Mouse (Mus musculus) lung, embryonic 16.5 days (tissue): ENCODE measurements at regions not wholly inside any gene's neighbourhood (a gene's known extent, or its start where the extent isn't known, plus 50 kb on each side); places are given as distances from the start of the nearest gene placed in this dataset.
A peak's percentile ranks its signal among the peaks of the same experiment; 100 is the strongest.

Source experiments
- ATAC-seq: fragments of 200-750 bp; cut with Nextera tagmentation; 2 replicates; pipeline ENCODE4 v1.8.0; 2017; ENCODE audit warnings: low read depth, mild to moderate bottlenecking, moderate library complexity
- H3K27ac ChIP-seq: fragments of 300-500 bp; sonication (generic); 2 replicates; pipeline ENCODE4 v1.5.1; 2014; ENCODE audit warnings: mild to moderate bottlenecking, control low read depth, low read length
- H3K27me3 ChIP-seq: fragments of 300-500 bp; sonication (generic); 2 replicates; pipeline ENCODE4 v1.6.1; 2014; ENCODE audit warnings: low read depth, low read length, mixed read lengths; ENCODE audit not compliant: control insufficient read depth, insufficient read depth
- H3K36me3 ChIP-seq: fragments of 300-500 bp; sonication (generic); 2 replicates; pipeline ENCODE4 v1.6.1; 2014; ENCODE audit warnings: low read length; ENCODE audit not compliant: control insufficient read depth, insufficient read depth
- H3K4me1 ChIP-seq: fragments of 300-500 bp; sonication (generic); replicated peaks from 2 replicates; pipeline ENCODE4 v1.6.1; 2014; ENCODE audit warnings: low read length, mixed read lengths; ENCODE audit not compliant: control insufficient read depth, insufficient read depth
- H3K4me2 ChIP-seq: fragments of 300-500 bp; sonication (generic); 2 replicates; pipeline ENCODE4 v1.6.1; 2014; ENCODE audit warnings: low read depth, low read length, control low read depth
- H3K4me3 ChIP-seq: fragments of 300-500 bp; sonication (generic); 2 replicates; pipeline ENCODE4 v1.5.1; 2014; ENCODE audit warnings: mild to moderate bottlenecking, low read length, control low read depth
- H3K9ac ChIP-seq: fragments of 300-500 bp; sonication (generic); 2 replicates; pipeline ENCODE4 v1.6.1; 2014; ENCODE audit warnings: low read length, control low read depth
- H3K9me3 ChIP-seq: fragments of 300-500 bp; sonication (generic); 2 replicates; pipeline ENCODE4 v1.6.1; 2016; ENCODE audit warnings: low read length; ENCODE audit not compliant: control insufficient read depth
- WGBS: fragments of 180-500 bp; shearing (Covaris S2); extraction: QIAGEN DNeasy Blood & Tissue Kit; methylation state at CpG from one replicate; pipeline ENCODE4 v1.1.7; 2014; 5-methylcytosine and 5-hydroxymethylcytosine counted together

- H3K4me1 ChIP-seq: no peaks in the 10 kb centered on the region
- H3K36me3 ChIP-seq: no peaks in the 10 kb centered on the region
- 90% methylated on average over 9 of the region's 9 CpGs for WGBS
- no peak overlapping the region for H3K4me3 ChIP-seq
- H3K27ac ChIP-seq: no peak overlapping the region
- no peaks in the 10 kb centered on the region for H3K9me3 ChIP-seq
- no peak overlapping the region for H3K4me2 ChIP-seq
- no peaks in the 10 kb centered on the region for H3K27me3 ChIP-seq
- ATAC-seq: no peak
- no peak overlapping the region for H3K9ac ChIP-seq
These were observed 62.9 kb upstream of the Odc1 start for GRCm38 (mm10) chr12:17481687-17482086.

DNA sequence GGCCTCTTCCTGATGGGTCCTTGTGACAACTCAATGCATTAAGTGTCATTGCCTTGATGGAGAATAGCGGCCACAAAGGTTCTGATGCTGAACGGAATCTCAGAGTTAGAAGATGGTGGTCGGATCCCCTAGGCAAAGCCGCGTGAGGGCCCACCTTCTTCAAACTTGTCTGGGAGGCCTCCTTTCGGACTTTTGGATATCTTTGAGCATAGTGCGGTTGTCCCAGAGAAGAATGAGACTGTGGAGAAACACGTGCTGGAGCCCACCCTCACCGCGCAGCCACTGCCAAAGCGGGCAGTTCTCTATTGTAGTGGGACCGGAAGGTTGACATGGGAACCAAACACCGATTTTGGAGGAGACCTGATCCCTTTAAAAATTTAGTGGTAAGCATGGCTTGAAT is 62.4 kb upstream of the Odc1 start:
- no peak for ATAC-seq

GRCm38 (mm10) chr12:17484448-17484847 is 60.1 kb upstream of the Odc1 start:
- Histone ChIP-seq H3K9me3 (no peaks in the 10 kb centered on the region), H3K27ac (no peak overlapping the region), H3K4me1 (no peaks in the 10 kb centered on the region), H3K4me3 (no peak overlapping the region), H3K27me3 (no peaks in the 10 kb centered on the region), H3K36me3 (no peaks in the 10 kb centered on the region), H3K4me2 (no peak overlapping the region), H3K9ac (no peak overlapping the region)
- 53% methylated on average over 9 of the region's 9 CpGs for WGBS
- no peak for ATAC-seq

More for the DNA sequence above, 62.4 kb upstream of the Odc1 start:
- no peaks in the 10 kb centered on the region for H3K27me3 ChIP-seq
- no peaks in the 10 kb centered on the region for H3K9me3 ChIP-seq
- no peak overlapping the region for H3K4me2 ChIP-seq
- 94% methylated on average over 13 of the region's 13 CpGs for WGBS
- H3K4me3 ChIP-seq: no peak overlapping the region
- H3K4me1 ChIP-seq: no peaks in the 10 kb centered on the region
- no peak overlapping the region for H3K9ac ChIP-seq
- H3K27ac ChIP-seq: no peak overlapping the region
- no peaks in the 10 kb centered on the region for H3K36me3 ChIP-seq

- Histone ChIP-seq H3K4me3 (no peak overlapping the region), H3K9me3 (no peaks in the 10 kb centered on the region), H3K36me3 (no peaks in the 10 kb centered on the region), H3K27me3 (no peaks in the 10 kb centered on the region), H3K4me1 (no peaks in the 10 kb centered on the region), H3K27ac (no peak overlapping the region), H3K9ac (no peak overlapping the region), H3K4me2 (no peak overlapping the region)
- ATAC-seq: no peak
- 41% methylated on average over 9 of the region's 9 CpGs for WGBS
These were observed 58.4 kb upstream of the Odc1 start for GRCm38 (mm10) chr12:17486062-17486770.

DNA sequence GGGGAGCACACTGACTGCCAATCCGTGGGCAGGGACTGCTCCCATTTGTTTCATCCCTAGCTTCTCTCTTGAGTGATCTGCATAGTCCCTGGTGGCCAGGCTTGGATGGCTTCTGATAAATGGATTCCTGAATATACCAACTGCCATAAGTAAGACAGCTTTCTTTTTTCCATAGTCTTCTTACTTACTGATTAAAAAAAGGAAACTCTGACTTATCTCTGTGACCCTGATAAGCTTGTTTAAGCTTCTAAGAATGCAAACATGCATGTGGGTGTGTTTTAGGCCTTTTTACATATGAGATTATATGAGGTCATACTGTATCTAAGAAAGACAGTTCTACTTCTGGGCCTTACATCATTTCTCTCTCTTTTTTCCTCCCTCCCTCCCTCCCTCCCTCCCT is 57.3 kb upstream of the Odc1 start:
- Histone ChIP-seq H3K9ac (no peak overlapping the region), H3K36me3 (no peaks in the 10 kb centered on the region), H3K9me3 (no peaks in the 10 kb centered on the region), H3K4me3 (no peak overlapping the region), H3K4me2 (no peak overlapping the region), H3K27me3 (no peaks in the 10 kb centered on the region), H3K4me1 (no peaks in the 10 kb centered on the region), H3K27ac (no peak overlapping the region)
- no peak for ATAC-seq
- 23% methylated on average over 1 of the region's 1 CpGs for WGBS

DNA sequence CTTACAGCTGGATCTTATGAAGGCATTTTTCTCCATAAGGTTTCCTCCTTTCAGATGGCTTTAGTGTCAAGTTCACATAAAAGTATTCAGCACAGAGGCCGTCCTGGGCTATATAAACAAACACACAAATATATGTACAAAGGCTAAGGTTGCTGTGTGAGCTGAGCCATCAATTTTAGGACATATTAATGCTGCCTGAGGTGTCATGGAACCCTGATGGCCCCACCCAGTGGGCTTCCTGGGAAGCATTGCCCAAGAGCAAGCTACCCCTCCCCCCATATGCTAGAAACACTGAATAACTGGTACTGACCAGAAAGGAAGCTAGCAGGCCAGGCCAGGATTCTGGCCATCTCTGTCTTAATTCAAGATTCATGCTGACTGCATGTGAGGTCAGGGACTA is 56.4 kb upstream of the Odc1 start:
- Histone ChIP-seq H3K4me3 (no peak overlapping the region), H3K9me3 (no peaks in the 10 kb centered on the region), H3K4me2 (no peak overlapping the region), H3K36me3 (no peaks in the 10 kb centered on the region), H3K9ac (no peak overlapping the region), H3K27ac (no peak overlapping the region), H3K27me3 (no peaks in the 10 kb centered on the region), H3K4me1 (no peaks in the 10 kb centered on the region)
- ATAC-seq: no peak
- WGBS: 60% methylated on average over 1 of the region's 1 CpGs

DNA sequence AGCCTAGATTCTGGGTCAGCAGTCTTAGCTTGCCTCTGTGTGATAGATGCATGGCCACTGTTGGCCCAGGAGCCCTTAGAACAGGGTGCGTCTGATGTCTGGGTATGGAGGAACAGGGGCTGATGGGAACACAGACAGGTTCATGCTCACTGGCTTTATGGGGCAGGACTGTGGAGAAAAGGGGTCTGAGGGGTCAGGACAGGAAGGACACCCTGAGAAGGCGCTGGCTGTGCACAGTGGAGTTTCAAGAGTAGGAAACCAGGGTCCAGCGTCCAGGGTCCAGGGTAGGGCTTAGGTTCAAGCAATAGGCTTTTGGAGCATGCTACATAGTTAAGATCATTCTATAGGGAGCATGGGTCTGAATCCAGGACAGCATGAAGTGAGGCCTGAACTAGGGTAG is 54.6 kb upstream of the Odc1 start:
- no peak for ATAC-seq
- no peak overlapping the region for H3K4me2 ChIP-seq
- 91% methylated on average over 3 of the region's 3 CpGs for WGBS

GRCm38 (mm10) chr12:17492574-17492973 is 52.0 kb upstream of the Odc1 start:
- Histone ChIP-seq H3K27me3 (no peaks in the 10 kb centered on the region), H3K4me1 (peaks cover 7% of the 10 kb centered on the region), H3K9me3 (no peaks in the 10 kb centered on the region), H3K4me3 (no peak overlapping the region), H3K9ac (no peak overlapping the region), H3K36me3 (no peaks in the 10 kb centered on the region), H3K4me2 (no peak overlapping the region), H3K27ac (no peak overlapping the region)
- 57% methylated on average over 4 of the region's 4 CpGs for WGBS
- ATAC-seq: no peak

More for the DNA sequence above, 54.6 kb upstream of the Odc1 start:
- H3K27ac ChIP-seq: no peak overlapping the region
- H3K4me3 ChIP-seq: no peak overlapping the region
- H3K9ac ChIP-seq: no peak overlapping the region
- no peaks in the 10 kb centered on the region for H3K4me1 ChIP-seq
- no peaks in the 10 kb centered on the region for H3K36me3 ChIP-seq
- H3K9me3 ChIP-seq: no peaks in the 10 kb centered on the region
- H3K27me3 ChIP-seq: no peaks in the 10 kb centered on the region

GRCm38 (mm10) chr12:17493053-17493452 is 51.5 kb upstream of the Odc1 start:
- no peaks in the 10 kb centered on the region for H3K27me3 ChIP-seq
- H3K4me3 ChIP-seq: no peak overlapping the region
- peaks cover 7% of the 10 kb centered on the region for H3K4me1 ChIP-seq
- no peak for ATAC-seq
- H3K9ac ChIP-seq: no peak overlapping the region
- no peak overlapping the region for H3K4me2 ChIP-seq
- no peaks in the 10 kb centered on the region for H3K36me3 ChIP-seq
- no peaks in the 10 kb centered on the region for H3K9me3 ChIP-seq
- 78% methylated on average over 7 of the region's 7 CpGs for WGBS
- H3K27ac ChIP-seq: no peak overlapping the region

GRCm38 (mm10) chr12:17493810-17494209 is 50.8 kb upstream of the Odc1 start:
- peak; percentile 79 for ATAC-seq
- WGBS: 27% methylated on average over 3 of the region's 3 CpGs
- no peak overlapping the region; the same call in 1 of the 2 replicates for H3K27ac ChIP-seq

More at GRCm38 (mm10) chr12:17493810-17494209, 50.8 kb upstream of the Odc1 start:
- H3K36me3 ChIP-seq: no peaks in the 10 kb centered on the region
- no peak overlapping the region for H3K4me3 ChIP-seq
- H3K9ac ChIP-seq: no peak overlapping the region
- H3K9me3 ChIP-seq: no peaks in the 10 kb centered on the region
- H3K27me3 ChIP-seq: no peaks in the 10 kb centered on the region
- no peak overlapping the region for H3K4me2 ChIP-seq
- H3K4me1 ChIP-seq: peaks cover 7% of the 10 kb centered on the region
